Mouse (Mus musculus): ENCODE measurements around the gene Krt35. TPM values are rescaled to one million over a fixed set of nuclear protein-coding genes. Genes with fewer than 3 reads are reported as not detected.
A peak's percentile ranks its signal among the peaks of the same experiment; 100 is the strongest.

Gene Krt35
- polyA plus RNA-seq, 1 experiment from 2014 or later = not detected

- no peak for ATAC-seq (replicated peaks; ENCODE audit: extremely low read depth, insufficient read depth, low FRiP score)
- Histone ChIP-seq H3K9me3 (replicated peaks; ENCODE audit: control insufficient read depth, low read length) (no peaks in the 10 kb centered on the region), H3K4me2 (ENCODE audit: low read depth, low read length) (no peak overlapping the region), H3K4me3 (ENCODE audit: low read length) (no peak overlapping the region), H3K4me1 (ENCODE audit: control insufficient read depth, insufficient read depth, low read length) (no peaks in the 10 kb centered on the region), H3K9ac (ENCODE audit: low read length) (no peak overlapping the region), H3K36me3 (ENCODE audit: control insufficient read depth, insufficient read depth) (no peaks in the 10 kb centered on the region), H3K27me3 (ENCODE audit: control insufficient read depth, insufficient read depth, low read length) (no peaks in the 10 kb centered on the region), H3K27ac (ENCODE audit: low read length) (no peak overlapping the region)
- WGBS = 58% methylated on average over 7 of the region's 7 CpGs
Measured at GRCm38 (mm10) chr11:100088378-100089025, 7.5 kb downstream of the Krt35 start.

DNA sequence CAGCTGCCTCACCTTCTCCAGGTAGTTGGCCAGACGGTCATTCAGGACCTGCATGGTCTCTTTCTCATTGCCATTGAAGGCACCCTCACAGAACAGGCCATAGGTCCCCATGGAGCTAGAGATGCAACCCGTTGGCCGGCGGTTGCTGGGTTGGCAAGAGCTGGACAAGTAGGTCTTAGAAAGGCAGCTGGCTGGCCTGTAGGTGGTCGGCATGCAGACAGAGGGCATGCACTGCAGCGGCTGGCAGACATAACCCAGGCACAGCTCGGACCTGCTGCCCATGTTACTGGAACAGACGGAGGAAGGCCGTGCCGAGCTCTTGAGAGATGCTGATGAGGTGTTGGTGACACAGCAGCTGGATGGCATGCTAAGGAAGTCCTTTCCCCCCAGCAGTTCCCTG is 8.2 kb downstream of the Krt35 start, which contains the start of gene Krt32:
TSS of gene Krt32 (minus strand) at position 366 of the 400 bp plus-strand sequence.
- H3K9ac ChIP-seq (ENCODE audit: low read length) = no peak within 1 kb of the TSS
- H3K9me3 ChIP-seq (replicated peaks; ENCODE audit: control insufficient read depth, low read length) = no peaks in the 10 kb centered on the region
- H3K4me2 ChIP-seq (ENCODE audit: low read depth, low read length) = no peak within 1 kb of the TSS
- H3K27ac ChIP-seq (ENCODE audit: low read length) = no peak within 1 kb of the TSS
- H3K4me3 ChIP-seq (ENCODE audit: low read length) = no peak within 1 kb of the TSS
- 86% methylated on average over 10 of the region's 10 CpGs for WGBS
- H3K27me3 ChIP-seq (ENCODE audit: control insufficient read depth, insufficient read depth, low read length) = no peaks in the 10 kb centered on the region
- ATAC-seq (replicated peaks; ENCODE audit: extremely low read depth, insufficient read depth, low FRiP score) = no peak
- H3K4me1 ChIP-seq (ENCODE audit: control insufficient read depth, insufficient read depth, low read length) = no peaks in the 10 kb centered on the region
- H3K36me3 ChIP-seq (ENCODE audit: control insufficient read depth, insufficient read depth) = no peaks in the 10 kb centered on the region

GRCm38 (mm10) chr11:100073873-100074272 is 22.2 kb downstream of the Krt35 start:
- no peak overlapping the region for H3K27ac ChIP-seq (ENCODE audit: low read length)

GRCm38 (mm10) chr11:100067293-100068036 is 28.6 kb downstream of the Krt35 start:
- no peaks in the 10 kb centered on the region for H3K9me3 ChIP-seq (replicated peaks; ENCODE audit: control insufficient read depth, low read length)
- peak; percentile 41; the same call in 1 of the 2 replicates for ATAC-seq (replicated peaks; ENCODE audit: extremely low read depth, insufficient read depth, low FRiP score)

More at GRCm38 (mm10) chr11:100073873-100074272, 22.2 kb downstream of the Krt35 start:
- Histone ChIP-seq H3K4me2 (ENCODE audit: low read depth, low read length) (no peak overlapping the region), H3K27me3 (ENCODE audit: control insufficient read depth, insufficient read depth, low read length) (no peaks in the 10 kb centered on the region), H3K36me3 (ENCODE audit: control insufficient read depth, insufficient read depth) (no peaks in the 10 kb centered on the region), H3K9ac (ENCODE audit: low read length) (no peak overlapping the region), H3K4me1 (ENCODE audit: control insufficient read depth, insufficient read depth, low read length) (no peaks in the 10 kb centered on the region; the same call in 1 of the 2 replicates), H3K9me3 (replicated peaks; ENCODE audit: control insufficient read depth, low read length) (no peaks in the 10 kb centered on the region), H3K4me3 (ENCODE audit: low read length) (no peak overlapping the region)
- 67% methylated on average over 1 of the region's 1 CpGs for WGBS
- ATAC-seq (replicated peaks; ENCODE audit: extremely low read depth, insufficient read depth, low FRiP score) = no peak

GRCm38 (mm10) chr11:100066236-100067010 is 29.6 kb downstream of the Krt35 start:
- Histone ChIP-seq H3K9ac (ENCODE audit: low read length) (no peak overlapping the region), H3K36me3 (ENCODE audit: control insufficient read depth, insufficient read depth) (no peaks in the 10 kb centered on the region)
- WGBS = 36% methylated on average over 12 of the region's 12 CpGs

More at GRCm38 (mm10) chr11:100067293-100068036, 28.6 kb downstream of the Krt35 start:
- Histone ChIP-seq H3K4me1 (ENCODE audit: control insufficient read depth, insufficient read depth, low read length) (peaks cover 12% of the 10 kb centered on the region), H3K9ac (ENCODE audit: low read length) (no peak overlapping the region), H3K27me3 (ENCODE audit: control insufficient read depth, insufficient read depth, low read length) (no peaks in the 10 kb centered on the region), H3K27ac (ENCODE audit: low read length) (no peak overlapping the region), H3K4me3 (ENCODE audit: low read length) (no peak overlapping the region), H3K36me3 (ENCODE audit: control insufficient read depth, insufficient read depth) (no peaks in the 10 kb centered on the region), H3K4me2 (ENCODE audit: low read depth, low read length) (no peak overlapping the region)
- WGBS = 61% methylated on average over 17 of the region's 17 CpGs

DNA sequence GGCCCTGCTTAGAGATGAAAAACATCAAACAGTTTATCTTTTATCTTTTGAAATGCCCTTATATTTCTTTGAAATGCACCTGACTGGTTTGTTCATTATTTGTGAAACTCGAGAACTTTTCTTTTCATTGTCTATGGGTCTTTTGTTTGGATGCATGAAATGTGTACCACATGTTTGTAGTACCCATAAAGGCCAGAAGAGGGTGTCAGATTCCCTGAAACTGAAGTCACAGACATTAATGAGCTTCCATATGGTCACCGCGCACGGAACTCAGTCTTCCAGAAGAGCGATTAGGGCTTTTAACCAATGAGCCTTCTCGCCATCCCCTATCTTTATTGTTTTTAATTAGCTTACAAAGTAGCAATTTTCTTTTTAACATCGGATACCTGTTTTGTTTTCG is 37.2 kb downstream of the Krt35 start:
- no peak overlapping the region for H3K27ac ChIP-seq (ENCODE audit: low read length)

More at GRCm38 (mm10) chr11:100066236-100067010, 29.6 kb downstream of the Krt35 start:
- Histone ChIP-seq H3K27me3 (ENCODE audit: control insufficient read depth, insufficient read depth, low read length) (no peaks in the 10 kb centered on the region), H3K4me2 (ENCODE audit: low read depth, low read length) (no peak overlapping the region), H3K4me1 (ENCODE audit: control insufficient read depth, insufficient read depth, low read length) (peaks cover 12% of the 10 kb centered on the region), H3K27ac (ENCODE audit: low read length) (no peak overlapping the region; the same call in 1 of the 2 replicates), H3K4me3 (ENCODE audit: low read length) (no peak overlapping the region), H3K9me3 (replicated peaks; ENCODE audit: control insufficient read depth, low read length) (no peaks in the 10 kb centered on the region)
- ATAC-seq (replicated peaks; ENCODE audit: extremely low read depth, insufficient read depth, low FRiP score) = 0 out of 2 replicates have a peak, but pooled peaks have one; percentile 37

DNA sequence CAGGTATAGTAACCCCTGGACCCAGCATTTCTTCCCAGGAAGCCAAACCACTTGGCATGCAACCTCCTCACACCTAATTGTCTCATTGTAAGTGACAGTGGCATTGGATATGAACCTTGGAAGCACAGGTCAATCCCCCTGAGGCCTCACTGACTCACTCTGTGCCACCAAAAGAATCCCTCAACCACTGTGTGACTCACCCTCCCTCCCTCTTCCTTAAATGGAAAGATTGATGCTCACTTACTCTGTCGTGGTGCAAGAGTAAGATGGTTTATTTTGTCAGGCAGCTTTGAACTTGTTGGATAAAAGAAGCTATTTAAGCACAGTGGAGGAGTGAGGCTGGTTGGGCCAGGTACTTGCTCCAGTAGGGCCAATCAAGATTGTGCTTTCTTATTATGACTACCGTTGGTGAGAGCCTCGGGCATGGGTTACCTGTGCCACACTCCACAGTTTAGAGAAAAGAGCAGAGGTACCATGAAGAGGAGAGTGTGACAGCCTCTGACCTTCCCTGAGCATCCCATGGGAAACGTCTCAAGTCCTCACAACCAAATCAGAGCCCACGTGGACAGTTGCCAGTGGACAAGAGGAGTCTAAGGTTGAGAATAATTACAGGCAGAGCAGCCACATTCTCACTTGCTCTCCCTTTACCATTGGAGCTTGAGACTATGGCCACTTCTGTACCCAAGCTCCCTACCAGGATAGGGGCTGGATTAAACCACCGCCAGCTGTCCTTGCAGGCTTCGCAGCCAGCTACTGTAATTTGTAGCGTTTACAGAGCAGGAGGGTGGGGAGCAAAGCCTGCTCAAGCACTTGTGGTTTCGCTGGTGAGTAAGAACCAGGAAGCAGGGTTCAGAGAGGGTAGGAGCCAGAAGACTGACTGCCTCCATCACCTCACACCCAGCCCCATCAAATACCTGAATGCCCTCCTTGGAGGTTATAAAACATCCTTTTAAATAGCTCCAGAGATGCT is 40.1 kb downstream of the Krt35 start:
- Histone ChIP-seq H3K4me2 (ENCODE audit: low read depth, low read length) (no peak overlapping the region), H3K36me3 (ENCODE audit: control insufficient read depth, insufficient read depth) (no peaks in the 10 kb centered on the region), H3K27ac (ENCODE audit: low read length) (no peak overlapping the region), H3K4me3 (ENCODE audit: low read length) (no peak overlapping the region), H3K9ac (ENCODE audit: low read length) (no peak overlapping the region), H3K27me3 (ENCODE audit: control insufficient read depth, insufficient read depth, low read length) (no peaks in the 10 kb centered on the region), H3K4me1 (ENCODE audit: control insufficient read depth, insufficient read depth, low read length) (no peaks in the 10 kb centered on the region), H3K9me3 (replicated peaks; ENCODE audit: control insufficient read depth, low read length) (peaks cover 2% of the 10 kb centered on the region; the same call in 1 of the 2 replicates)
- 62% methylated on average over 9 of the region's 9 CpGs for WGBS
- ATAC-seq (replicated peaks; ENCODE audit: extremely low read depth, insufficient read depth, low FRiP score) = no peak

More for the DNA sequence above, 37.2 kb downstream of the Krt35 start:
- H3K9me3 ChIP-seq (replicated peaks; ENCODE audit: control insufficient read depth, low read length) = peaks cover 2% of the 10 kb centered on the region; the same call in 1 of the 2 replicates
- H3K4me1 ChIP-seq (ENCODE audit: control insufficient read depth, insufficient read depth, low read length) = no peaks in the 10 kb centered on the region
- no peak overlapping the region for H3K4me2 ChIP-seq (ENCODE audit: low read depth, low read length)
- no peaks in the 10 kb centered on the region for H3K36me3 ChIP-seq (ENCODE audit: control insufficient read depth, insufficient read depth)
- H3K27me3 ChIP-seq (ENCODE audit: control insufficient read depth, insufficient read depth, low read length) = no peaks in the 10 kb centered on the region
- no peak overlapping the region for H3K4me3 ChIP-seq (ENCODE audit: low read length)
- WGBS = 70% methylated on average over 8 of the region's 8 CpGs
- H3K9ac ChIP-seq (ENCODE audit: low read length) = no peak overlapping the region
- ATAC-seq (replicated peaks; ENCODE audit: extremely low read depth, insufficient read depth, low FRiP score) = no peak

DNA sequence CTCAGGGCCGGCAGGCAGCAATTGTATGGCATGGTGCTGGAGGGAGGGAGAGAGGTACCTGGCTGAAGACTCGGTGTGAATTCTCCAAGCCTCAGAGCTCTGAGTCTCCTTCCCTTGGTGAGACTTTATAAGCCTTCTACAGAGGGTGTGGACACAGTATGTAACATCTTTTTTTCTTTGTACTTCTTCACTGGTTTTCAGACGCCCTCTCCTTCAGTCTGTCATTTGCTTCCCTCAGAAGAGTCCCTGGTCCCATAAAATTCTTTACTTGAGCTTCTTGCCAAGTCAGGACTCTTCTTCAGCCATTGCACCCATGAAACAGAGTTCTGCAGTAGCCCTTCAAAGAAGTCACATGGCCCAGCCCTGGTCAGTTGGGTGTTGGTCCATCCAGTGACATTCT is 45.6 kb downstream of the Krt35 start, which contains the start of gene Krt31:
TSS of gene Krt31 (minus strand) at position 101 of the 400 bp plus-strand sequence.
- ATAC-seq (replicated peaks; ENCODE audit: extremely low read depth, insufficient read depth, low FRiP score) = no peak
- Histone ChIP-seq H3K27me3 (ENCODE audit: control insufficient read depth, insufficient read depth, low read length) (no peaks in the 10 kb centered on the region), H3K27ac (ENCODE audit: low read length) (no peak within 1 kb of the TSS), H3K4me2 (ENCODE audit: low read depth, low read length) (no peak within 1 kb of the TSS), H3K36me3 (ENCODE audit: control insufficient read depth, insufficient read depth) (no peaks in the 10 kb centered on the region), H3K9ac (ENCODE audit: low read length) (no peak within 1 kb of the TSS), H3K4me3 (ENCODE audit: low read length) (no peak within 1 kb of the TSS), H3K4me1 (ENCODE audit: control insufficient read depth, insufficient read depth, low read length) (peaks cover 3% of the 10 kb centered on the region; the same call in 1 of the 2 replicates), H3K9me3 (replicated peaks; ENCODE audit: control insufficient read depth, low read length) (no peaks in the 10 kb centered on the region)
- WGBS = 74% methylated on average over 3 of the region's 3 CpGs
